Mouse (Mus musculus): ENCODE measurements around the gene Myh7.
A peak's percentile ranks its signal among the peaks of the same experiment; 100 is the strongest.
"Not testable (repeated sequence)": the region's sequence is repeated elsewhere in the genome, so short reads cannot be mapped to it uniquely, and the experiment has no call there.

Gene Myh7

DNA sequence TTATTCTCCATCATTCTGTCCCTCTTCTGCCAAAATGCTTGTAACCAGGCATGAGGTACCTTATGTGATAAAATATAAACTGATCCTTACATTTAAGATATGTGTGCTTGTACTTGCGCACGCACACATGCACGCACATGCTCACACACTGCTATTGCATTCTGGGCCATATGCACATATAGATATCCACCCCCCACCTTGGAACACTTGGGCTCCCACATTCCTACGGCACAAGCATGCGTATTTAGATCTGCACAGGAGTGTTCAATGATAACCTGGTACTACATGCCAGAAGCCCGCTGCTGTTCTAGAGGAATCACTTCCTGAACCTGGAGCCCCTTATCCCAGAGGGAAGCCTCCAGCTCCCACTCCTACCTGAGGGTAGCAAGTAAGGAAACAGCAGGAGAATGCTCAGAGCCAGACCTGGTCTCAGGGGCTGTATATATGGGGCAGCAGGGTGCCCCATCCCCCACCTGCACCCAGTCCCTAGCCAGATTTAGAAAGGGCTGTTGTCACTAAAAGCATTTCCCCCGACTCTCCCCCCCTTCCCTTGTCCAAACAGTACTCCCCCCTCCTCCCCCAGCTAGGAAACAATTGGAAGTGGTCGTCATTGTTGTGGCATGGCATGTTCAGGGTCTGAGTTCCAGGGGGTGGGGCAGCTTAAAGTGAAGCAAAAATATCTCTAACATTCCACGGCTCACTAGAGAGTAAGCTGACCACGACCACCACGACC lies at the start of gene Myh7:
Myh7 (minus strand) TSS at position 491 of the 733 bp plus-strand sequence.
- DNase-seq: no peak

DNA sequence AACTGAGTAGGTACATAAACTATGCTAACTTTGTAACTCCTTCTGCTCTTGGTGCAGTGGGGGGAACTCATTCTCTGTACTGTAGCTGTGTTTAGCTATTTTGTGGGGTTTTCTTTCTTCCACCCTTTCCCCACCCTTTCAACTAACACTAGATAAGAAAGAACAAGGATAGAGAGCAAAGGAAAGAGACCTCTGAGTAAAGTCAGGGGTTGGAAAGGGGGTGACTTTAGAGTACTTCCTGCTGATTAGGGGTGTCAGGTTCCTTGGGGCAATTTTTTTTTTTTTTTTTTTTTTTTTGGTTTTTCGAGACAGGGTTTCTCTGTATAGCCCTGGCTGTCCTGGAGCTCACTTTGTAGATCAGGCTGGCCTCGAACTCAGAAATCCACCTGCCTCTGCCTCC lies 49.3 kb upstream of the Myh7 start:
- DNase-seq: not testable (repeated sequence)

DNA sequence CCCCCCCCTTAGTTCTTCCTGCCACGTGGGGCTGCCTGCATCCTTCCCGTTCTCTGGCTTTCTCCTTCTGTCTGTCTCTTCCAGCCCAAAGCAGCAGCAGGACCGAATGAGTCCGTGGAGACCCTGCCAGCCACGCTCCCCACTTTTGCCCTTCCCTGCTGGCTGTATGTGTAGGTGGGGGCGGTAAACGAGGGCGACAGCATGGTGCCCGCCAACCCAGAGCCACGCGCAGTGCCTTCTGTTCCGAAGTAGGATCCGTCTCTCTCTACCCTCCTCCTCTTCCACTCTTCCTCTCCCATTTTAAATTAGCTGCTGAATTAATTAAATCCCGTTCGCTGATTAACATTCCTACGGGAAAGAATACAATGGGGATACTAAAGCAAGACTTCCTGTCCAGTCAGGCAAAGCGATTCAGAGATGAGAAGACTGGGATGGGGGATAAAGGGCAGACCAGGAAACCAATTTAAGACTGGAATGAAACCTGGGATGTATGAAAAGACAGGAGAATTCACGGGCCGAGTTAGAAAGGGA lies 38.3 kb upstream of the Myh7 start:
- no peak for DNase-seq

DNA sequence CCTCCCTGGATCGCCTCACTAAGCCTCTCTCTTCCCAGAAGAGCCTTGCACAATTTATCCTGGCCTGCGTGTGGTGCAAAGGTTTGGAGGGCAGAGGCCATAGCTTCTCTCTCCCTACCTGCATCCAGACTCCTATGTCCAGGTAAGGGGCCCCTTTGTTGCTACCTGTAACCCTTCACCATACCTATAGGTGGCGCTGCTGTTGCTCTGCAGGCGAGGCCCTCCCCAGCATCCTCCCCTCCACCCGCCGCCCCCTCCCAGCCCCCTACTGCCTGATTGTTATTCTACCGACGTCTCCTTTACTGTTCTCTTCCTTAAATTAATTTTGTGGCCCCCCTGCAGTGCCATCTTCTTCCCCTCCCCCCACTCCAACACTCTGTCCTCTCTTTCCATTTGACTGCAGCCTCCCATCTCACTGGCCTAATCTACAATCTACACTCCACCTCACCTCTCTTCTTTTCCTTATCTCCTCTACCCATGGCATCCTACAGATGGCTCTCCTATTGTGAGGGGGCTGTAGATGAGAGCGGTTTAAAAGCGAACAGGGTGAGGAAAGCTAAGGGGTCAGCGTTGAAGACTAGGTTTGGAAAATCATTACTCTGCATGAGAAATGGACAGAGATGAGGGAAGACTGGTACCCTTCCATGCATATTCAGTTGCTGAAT lies 34.7 kb upstream of the Myh7 start:
- DNase-seq: no peak

DNA sequence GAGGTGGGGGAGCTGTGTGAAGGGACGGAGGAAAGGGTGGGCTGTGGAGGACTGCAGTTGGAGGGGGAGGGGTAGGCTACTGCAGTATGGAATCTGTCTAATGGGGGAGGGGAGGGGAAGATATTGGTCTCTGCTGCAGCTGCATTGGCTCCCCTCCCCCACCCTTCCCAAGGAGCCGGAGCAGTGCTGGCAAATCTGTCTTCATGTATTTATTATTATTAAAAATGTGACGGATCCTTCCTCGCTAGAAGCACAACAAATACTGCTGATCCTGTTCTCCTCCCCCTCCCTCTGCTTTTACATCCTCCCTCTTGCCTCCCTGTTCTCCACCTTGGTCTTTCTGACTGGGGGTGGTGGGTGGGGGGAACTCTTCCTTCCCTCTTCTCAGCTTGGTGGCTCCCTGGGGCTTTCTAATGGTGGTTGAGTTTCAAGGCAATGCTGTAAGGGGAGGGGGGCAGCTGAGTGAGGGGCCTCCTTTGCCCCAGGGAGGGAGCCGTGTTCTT lies 34.0 kb upstream of the Myh7 start:
- no peak for DNase-seq

DNA sequence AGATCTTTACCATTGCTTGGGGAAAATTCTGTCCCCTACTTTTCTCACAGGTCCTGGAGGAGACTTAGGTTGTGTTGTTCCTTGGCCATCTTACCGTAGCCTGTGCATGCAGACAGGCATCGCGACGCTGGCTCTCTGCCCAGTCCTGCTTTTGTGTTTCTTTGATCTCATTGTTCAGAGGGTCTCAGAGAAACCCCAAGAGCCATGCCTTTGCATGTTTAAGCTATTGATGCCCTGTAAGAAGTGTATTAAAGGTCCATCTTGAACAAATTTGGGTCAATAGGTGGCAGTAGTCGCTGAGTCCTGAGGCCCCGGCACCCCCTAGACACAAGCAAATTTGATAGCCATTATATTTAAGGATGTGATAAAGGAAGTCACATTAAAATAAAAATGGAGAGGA lies 33.2 kb upstream of the Myh7 start:
- no peak for DNase-seq

DNA sequence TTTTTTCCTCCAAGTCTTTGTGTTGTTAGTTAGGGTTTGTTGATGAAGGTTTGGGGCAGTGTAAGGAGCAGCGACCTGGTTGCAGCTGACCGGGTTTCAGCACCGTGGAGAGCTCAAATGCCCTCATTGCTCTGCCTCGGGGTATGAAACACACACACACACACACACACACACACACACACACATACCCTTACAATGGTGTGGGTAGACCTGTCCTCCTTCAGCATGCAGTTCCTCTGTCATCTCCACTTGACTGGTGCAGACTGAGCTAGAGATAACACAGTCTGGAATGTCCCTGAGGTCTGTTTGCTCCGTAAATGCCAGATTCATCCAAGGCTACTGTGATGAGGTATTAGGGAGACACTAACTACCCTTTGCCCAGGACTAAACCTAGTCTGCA lies 32.8 kb upstream of the Myh7 start:
- peak; percentile 37 for DNase-seq

DNA sequence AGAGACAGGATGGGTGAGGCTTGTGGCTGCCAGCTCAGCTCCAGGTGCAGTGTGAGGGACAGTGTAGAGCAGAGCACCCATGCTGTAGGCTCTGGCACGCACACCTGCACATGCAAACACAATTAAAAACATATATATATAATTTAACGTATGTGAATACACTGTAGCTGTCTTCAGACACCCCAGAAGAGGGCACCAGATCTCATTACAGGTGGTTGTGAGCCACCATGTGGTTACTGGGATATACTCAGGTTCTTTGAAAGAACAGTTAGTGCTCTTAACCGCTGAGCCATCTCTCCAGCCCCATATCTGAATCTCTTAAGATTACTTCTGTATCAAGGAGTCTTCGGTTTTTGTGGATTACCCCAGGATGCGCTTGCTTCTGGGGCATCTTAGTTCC lies 31.1 kb upstream of the Myh7 start:
- DNase-seq: no peak

DNA sequence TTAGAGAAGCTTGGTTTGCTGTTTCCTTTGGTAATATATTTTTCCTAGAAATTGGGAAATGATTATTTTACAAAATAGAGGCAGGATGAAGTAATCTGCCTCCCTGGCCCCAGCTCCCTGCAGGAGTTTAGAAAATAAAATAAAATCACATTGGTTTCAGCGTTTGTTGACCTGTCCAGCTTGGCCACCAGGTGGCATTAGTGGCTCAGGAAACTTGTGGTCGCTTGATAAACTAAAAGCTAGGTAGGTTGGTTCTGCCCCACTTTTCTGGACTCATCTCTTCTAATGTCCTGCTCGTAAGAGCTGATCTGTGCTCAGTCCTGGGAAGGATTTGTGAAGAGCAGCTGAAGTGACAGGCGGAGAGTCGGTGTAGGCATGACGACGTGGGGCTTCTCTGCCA lies 29.8 kb upstream of the Myh7 start:
- DNase-seq: peak; percentile 65

DNA sequence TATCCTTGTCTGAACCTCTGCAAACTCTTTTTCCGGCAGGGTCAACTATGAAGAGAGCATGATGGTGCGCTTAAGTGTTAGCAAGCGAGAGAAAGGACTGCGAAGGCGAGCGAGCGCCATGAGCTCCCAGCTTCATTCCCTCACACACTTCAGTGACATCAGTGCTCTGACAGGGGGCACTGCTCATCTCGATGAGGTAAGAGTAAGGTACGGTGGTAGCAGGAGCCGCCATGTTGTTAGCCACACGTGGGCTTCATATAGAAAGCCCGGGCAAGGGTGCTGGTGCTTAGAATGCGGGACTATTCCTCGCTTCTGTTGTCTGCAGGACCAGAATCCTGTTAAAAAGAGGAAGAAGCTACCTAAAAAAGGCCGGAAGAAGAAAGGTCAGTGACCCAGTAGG lies 28.6 kb upstream of the Myh7 start:
- DNase-seq: no peak

DNA sequence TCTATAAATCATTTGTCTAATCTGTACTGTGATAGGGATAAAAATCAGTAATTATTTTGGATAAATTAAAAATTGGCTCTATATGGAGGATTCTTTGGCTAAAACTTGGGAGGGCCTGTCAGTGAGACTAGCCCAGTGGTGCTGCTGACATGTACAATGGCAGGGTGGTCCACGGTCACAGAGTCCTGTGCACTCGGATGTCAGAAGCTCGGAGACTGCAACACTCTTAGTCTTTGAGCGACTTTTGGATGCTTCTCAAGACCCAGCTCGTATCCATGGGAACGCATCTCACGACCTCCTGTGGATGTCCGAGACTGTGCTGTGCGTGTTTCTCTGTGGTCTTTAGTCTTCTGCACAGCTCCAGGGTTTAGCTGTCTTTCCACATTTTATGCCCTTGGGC lies 26.0 kb upstream of the Myh7 start:
- DNase-seq: no peak

DNA sequence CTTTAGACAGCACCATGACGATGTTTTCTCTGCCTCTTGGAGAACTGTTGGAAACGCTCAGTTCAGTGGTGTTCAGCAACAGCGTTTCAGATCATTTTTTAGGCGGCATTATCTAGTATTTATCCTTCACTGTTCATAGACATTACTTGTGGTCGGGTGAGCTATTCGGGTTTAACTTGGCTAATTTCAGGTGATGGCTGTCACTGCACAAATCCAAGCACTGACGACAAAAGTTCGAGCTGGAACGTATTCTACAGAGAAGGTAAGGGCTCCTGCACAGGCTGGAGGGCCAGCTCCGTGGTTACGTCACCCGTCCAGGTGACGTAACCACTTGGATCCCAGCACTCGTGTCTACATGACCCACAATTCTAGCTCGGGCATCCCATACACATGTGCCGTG lies 22.4 kb upstream of the Myh7 start:
- no peak for DNase-seq

DNA sequence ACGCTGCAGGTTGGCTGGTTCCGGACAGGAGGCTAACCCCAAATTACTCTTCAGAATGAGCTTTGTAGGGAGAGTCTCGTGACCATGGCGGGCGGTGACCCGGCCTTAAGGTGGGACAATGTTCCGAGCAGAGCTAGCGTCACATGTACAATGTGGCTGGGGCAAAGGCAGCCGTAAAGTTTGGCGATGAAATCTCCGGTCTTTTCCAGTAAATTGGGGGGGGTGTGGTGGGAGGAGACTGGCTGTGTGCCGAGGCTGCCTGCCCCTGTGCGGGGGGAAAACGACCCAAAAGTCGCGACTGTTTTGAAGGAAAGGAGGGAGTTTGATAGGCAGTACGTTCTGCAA lies 21.3 kb upstream of the Myh7 start:
- no peak for DNase-seq

DNA sequence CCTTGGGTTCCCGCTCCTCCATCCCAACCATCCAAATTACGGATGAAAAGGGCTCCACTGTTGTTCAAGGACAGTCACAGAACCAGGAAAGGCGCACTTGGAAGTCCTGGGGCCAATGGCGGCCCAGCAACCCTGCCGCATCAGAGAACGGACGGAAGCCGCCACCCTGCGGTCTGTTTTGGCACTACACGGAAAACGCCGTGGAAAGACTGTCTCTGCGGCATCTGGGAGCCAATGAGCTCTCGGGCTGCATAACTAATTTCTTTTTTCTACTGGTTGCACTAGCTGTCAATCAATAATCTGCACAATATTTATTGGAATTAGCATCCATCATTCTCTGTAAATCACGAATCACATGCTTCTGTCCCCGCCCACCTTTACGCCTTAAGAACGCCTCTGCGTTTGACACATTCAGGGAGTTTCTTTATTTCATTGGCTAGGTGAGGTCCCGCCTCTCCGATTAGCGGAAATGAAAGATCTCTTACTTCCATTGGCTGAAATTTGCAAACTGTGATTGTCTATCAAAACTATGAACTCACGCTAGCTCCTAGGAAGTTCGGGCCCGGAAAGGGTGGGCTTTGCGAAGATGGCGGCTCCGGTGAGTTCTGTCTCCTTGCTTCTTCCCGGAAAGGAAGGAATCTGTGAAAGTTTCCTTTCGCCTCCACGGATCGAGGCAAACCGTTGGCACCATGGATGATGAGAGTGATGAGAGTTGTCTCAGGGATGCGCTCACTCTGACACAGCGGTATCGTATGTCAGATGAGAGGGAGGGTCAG lies 20.8 kb upstream of the Myh7 start, which contains the start of gene Ngdn:
Ngdn (plus strand) TSS at position 464 of the 776 bp plus-strand sequence.
- DNase-seq: peak; percentile 100

DNA sequence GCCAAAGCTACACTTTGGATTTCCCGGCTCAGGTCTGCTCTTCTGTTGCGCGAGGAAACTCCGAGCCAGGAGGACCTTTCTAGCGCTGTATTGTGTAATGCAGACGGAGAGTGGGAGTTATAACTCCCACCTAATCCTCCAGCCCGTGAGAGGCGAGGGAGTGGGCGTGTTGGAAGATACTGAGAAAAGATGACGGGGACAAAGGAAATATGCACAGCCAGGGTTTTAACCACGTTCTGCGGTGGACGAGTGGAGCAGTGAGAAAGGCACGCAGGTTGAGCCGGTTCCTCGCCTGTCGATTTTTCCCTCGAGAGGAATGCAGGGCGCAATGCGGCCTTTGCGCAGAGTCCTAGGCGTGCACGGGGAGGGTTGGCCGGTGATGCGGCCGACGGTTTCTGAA lies 20.2 kb upstream of the Myh7 start:
- no peak for DNase-seq

DNA sequence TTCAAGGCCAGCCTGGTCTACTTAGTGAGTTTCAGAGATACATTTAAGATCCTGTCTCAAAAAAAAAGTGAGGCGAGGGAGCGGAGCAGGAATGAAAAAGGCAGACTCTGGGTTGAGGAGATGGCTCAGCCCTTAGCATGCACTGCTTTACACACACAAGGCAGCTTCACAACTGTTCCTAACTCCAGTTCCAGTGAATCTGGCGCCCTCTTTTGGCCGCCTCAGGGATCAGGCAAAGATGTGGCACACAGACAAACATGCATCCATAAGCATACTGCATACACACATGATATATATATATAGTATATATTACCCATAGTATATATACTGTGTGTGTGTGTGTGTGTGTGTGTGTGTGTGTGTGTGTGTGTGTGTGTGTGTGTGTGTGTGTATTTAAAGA lies 16.7 kb upstream of the Myh7 start:
- DNase-seq: peak; percentile 30

DNA sequence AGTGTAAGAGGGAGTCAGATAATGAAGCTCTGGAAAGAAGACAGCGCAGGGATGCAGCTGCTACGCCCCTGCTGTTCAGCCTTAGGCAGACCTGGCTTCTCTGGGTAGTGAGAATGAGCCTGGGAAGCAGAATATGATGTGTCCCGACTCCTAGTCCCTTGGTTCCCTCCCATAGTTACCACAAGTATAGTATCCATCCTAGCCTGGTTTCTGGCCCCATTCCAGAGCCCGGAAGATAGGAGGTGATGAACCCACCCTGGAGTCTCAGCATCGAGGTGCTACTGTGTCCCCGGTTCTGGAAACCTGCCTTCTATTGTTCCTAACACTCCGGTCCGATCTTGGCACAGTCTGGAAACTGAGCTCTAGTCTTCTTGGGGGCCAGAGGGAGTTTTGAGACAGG lies 14.0 kb upstream of the Myh7 start:
- no peak for DNase-seq

DNA sequence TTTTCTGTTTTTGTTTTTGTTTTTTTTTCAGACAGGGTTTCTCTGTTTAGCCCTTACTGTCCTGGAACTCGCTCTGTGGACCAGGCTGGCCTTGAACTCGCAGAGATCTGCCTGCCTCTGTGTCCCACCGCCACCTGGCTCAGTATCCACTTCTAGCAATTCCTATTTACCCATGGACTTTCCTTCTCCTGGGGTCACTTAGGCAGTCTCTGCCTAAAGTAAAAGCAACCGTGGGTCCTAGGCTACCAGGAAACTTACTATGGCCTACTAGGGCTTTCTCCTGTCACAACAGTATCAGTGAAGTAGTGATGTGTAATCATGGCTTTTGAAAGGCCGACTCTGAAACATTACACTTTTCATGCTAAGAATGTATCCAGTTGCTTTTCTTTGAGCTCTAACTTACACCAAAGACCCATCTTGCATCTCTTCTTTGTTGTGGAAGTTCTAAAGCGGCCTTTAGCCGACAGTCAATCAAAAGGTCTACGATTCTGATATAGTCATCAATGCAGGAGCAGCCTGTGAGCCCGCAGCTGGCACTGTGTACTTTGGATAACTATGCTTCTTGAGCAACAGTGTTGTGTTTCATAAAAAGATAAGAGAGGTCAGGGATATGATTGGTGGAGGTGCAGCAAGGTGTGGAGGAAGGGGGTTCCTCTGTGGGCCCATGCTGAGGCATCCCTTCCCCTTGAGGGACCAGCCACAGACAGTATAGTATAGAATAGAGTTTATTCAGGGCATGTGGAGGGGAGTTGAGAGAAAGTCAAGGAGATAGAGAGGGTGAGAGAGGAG lies 12.9 kb upstream of the Myh7 start:
- no peak for DNase-seq

DNA sequence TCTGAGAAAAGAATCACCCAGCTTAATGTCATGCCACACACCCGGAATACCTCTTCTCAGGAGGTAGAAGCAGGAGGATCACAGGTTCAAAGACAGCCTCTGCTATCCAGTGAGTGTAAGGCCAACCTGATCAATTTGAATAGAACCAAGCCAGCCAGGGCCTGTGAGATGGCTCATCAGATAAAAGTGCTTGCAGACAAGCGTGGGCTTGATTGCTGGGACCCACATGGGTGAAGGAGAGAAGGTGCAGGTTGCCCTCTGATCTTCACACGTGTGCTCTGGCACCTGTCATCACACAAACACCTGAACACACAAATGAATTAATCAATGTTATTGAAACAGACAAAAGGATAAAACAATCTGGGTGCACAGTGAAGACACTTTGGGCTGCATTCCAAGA lies 12.1 kb upstream of the Myh7 start:
- no peak for DNase-seq

DNA sequence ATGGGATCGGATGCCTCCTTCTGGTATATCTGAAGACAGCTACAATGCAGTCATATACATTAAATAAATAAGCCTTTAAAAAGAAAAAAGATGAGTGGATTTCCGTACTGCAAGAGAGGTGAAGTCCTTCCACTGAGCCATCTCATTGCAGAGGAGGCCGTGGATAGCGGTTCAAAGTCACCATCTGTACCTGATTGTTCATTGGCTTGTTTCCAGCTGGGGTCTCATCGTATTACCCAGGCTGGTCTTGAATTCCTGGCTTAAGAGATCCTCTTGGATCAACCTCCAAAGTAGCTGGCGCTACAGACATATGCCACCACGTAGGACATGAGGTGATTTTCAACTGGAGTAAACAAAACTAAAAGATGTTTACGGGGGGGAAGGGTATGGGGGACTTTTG lies 11.5 kb upstream of the Myh7 start:
- DNase-seq: no peak

DNA sequence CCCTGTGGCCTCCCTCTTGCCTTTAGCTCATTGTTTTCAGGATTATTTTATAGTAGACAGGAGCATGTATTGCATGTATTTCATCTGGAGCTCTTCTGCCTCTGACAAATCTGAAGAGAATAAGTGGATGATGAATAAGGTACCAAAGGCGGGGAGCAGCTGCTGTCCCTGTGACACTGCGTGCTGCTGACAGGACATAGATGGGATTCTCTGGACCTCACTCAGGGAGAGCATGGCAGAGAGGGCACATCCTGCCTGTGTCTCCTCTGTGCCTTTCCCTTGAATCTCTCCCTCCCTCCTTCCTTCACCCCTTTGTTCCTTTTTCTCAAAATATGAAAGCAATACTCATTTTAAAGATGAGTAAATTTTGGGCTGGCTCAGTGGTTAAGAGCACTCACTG lies 11.1 kb upstream of the Myh7 start:
- DNase-seq: no peak

Measured in kidney, adult 9 months (tissue).